Mouse (Mus musculus) lung, adult 2 months (tissue): ENCODE data around the gene Rhbdf2. TPM values are rescaled to one million over a fixed set of nuclear protein-coding genes. Genes with fewer than 3 reads are reported as not detected.
A peak's percentile ranks its signal among the peaks of the same experiment; 100 is the strongest.

Source experiments
- DNase-seq: peaks from one replicate; pipeline ENCODE4 v3.0.0; 2022
- H3K4me1 ChIP-seq: fragments of 200-500 bp; 2 replicates; pipeline ENCODE4 v1.6.1; 2011; ENCODE audit warnings: low read length; ENCODE audit not compliant: control insufficient read depth, insufficient read depth
- H3K4me3 ChIP-seq: fragments of 200-500 bp; replicated peaks from 2 replicates; pipeline ENCODE3; 2011; ENCODE audit warnings: low read depth, mild to moderate bottlenecking, control low read depth, low read length; ENCODE audit errors: extremely low read depth
- CTCF ChIP-seq: fragments of 200-500 bp; IDR thresholded peaks from 2 replicates; pipeline ENCODE4 v1.5.1; 2011; ENCODE audit warnings: mild to moderate bottlenecking, low read length, control low read depth; ENCODE audit not compliant: insufficient read depth
- POLR2A ChIP-seq: fragments of 200-500 bp; IDR thresholded peaks from 2 replicates; pipeline ENCODE4 v1.6.1; 2011; ENCODE audit warnings: low read depth, mild to moderate bottlenecking, control low read depth, low read length, borderline replicate concordance; ENCODE audit errors: extremely low read depth
- WGBS: fragments of 180-500 bp; shearing (Covaris S2); methylation state at CpG from one replicate; pipeline ENCODE4 v1.1.7; 2018; 5-methylcytosine and 5-hydroxymethylcytosine counted together
- polyA plus RNA-seq: library from polyadenylated mRNA; depleted of rRNA; stranded (reverse); fragments of >200 nt; gene quantifications from 2 replicates; pipeline ENCODE4 v1.2.3, GENCODE M21; 2012

Rhbdf2 gene
- polyA plus RNA-seq, 1 experiment = 82.2 TPM

- 82% methylated on average over 7 of the region's 7 CpGs for WGBS
- TF ChIP-seq POLR2A = no peak
- no peak for TF ChIP-seq CTCF
These were observed 56.0 kb downstream of the Rhbdf2 start for GRCm38 (mm10) chr11:116570821-116571220.

GRCm38 (mm10) chr11:116567531-116567930 is 59.3 kb downstream of the Rhbdf2 start:
- 86% methylated on average over 8 of the region's 8 CpGs for WGBS
- TF ChIP-seq POLR2A (no peak), CTCF (no peak)
- no peak overlapping the region for H3K4me3 ChIP-seq
- H3K4me1 ChIP-seq = peaks cover 3% of the 10 kb centered on the region
- no peak for DNase-seq

More at GRCm38 (mm10) chr11:116570821-116571220, 56.0 kb downstream of the Rhbdf2 start:
- no peak for DNase-seq
- Histone ChIP-seq H3K4me1 (peaks cover 4% of the 10 kb centered on the region), H3K4me3 (no peak overlapping the region)

GRCm38 (mm10) chr11:116565283-116566041 is 61.4 kb downstream of the Rhbdf2 start:
- no peak overlapping the region for H3K4me3 ChIP-seq
- no peak for TF ChIP-seq POLR2A
- no peak for TF ChIP-seq CTCF
- no peak for DNase-seq
- 53% methylated on average over 7 of the region's 7 CpGs for WGBS
- peaks cover 3% of the 10 kb centered on the region; the same call in 1 of the 2 replicates for H3K4me1 ChIP-seq

- DNase-seq = no peak
- peaks cover 3% of the 10 kb centered on the region for H3K4me1 ChIP-seq
- no peak overlapping the region for H3K4me3 ChIP-seq
- TF ChIP-seq CTCF (no peak), POLR2A (no peak)
- WGBS = 59% methylated on average over 6 of the region's 6 CpGs
These were observed 70.5 kb downstream of the Rhbdf2 start for GRCm38 (mm10) chr11:116556308-116556707.

GRCm38 (mm10) chr11:116555572-116555971 is 71.2 kb downstream of the Rhbdf2 start:
- no peak for DNase-seq
- TF ChIP-seq CTCF (no peak), POLR2A (no peak)
- 26% methylated on average over 1 of the region's 1 CpGs for WGBS
- Histone ChIP-seq H3K4me1 (peaks cover 10% of the 10 kb centered on the region), H3K4me3 (no peak overlapping the region)

GRCm38 (mm10) chr11:116554171-116554878 is 72.5 kb downstream of the Rhbdf2 start:
- peak; percentile 78 for TF ChIP-seq CTCF
- TF ChIP-seq POLR2A = no peak
- peaks cover 10% of the 10 kb centered on the region for H3K4me1 ChIP-seq
- no peak overlapping the region for H3K4me3 ChIP-seq
- WGBS = 21% methylated on average over 12 of the region's 12 CpGs
- DNase-seq = peak; percentile 25

GRCm38 (mm10) chr11:116552194-116552593 is 74.6 kb downstream of the Rhbdf2 start:
- H3K4me1 ChIP-seq = peaks cover 10% of the 10 kb centered on the region
- TF ChIP-seq CTCF = no peak
- no peak for TF ChIP-seq POLR2A
- 81% methylated on average over 1 of the region's 1 CpGs for WGBS
- no peak for DNase-seq
- no peak overlapping the region for H3K4me3 ChIP-seq

- 30% methylated on average over 7 of the region's 7 CpGs for WGBS
- H3K4me1 ChIP-seq = peaks cover 10% of the 10 kb centered on the region
- no peak for DNase-seq
- TF ChIP-seq CTCF (no peak), POLR2A (no peak)
- no peak overlapping the region for H3K4me3 ChIP-seq
These were observed 76.1 kb downstream of the Rhbdf2 start for GRCm38 (mm10) chr11:116550748-116551147.

GRCm38 (mm10) chr11:116549273-116550038 is 77.4 kb downstream of the Rhbdf2 start:
- TF ChIP-seq CTCF (no peak), POLR2A (no peak)
- no peak for DNase-seq
- WGBS = 70% methylated on average over 11 of the region's 11 CpGs
- Histone ChIP-seq H3K4me1 (peaks cover 10% of the 10 kb centered on the region), H3K4me3 (no peak overlapping the region)
